Mouse (Mus musculus) midbrain, embryonic 16.5 days (tissue): ENCODE results near the gene Cd80. TPM values are rescaled to one million over a fixed set of nuclear protein-coding genes. Genes with fewer than 3 reads are reported as not detected.

Source experiments
- ATAC-seq: fragments of 200-750 bp; cut with Nextera tagmentation; 2 replicates; pipeline ENCODE4 v1.8.0; 2017; ENCODE audit warnings: moderate TSS enrichment
- H3K27ac ChIP-seq: fragments of 300-500 bp; sonication (generic); 2 replicates; pipeline ENCODE4 v1.5.1; 2014; ENCODE audit warnings: mild to moderate bottlenecking, low read length, mixed read lengths
- H3K27me3 ChIP-seq: fragments of 300-500 bp; sonication (generic); 2 replicates; pipeline ENCODE4 v1.6.1; 2014; ENCODE audit warnings: low read depth, low read length, mixed read lengths; ENCODE audit not compliant: control insufficient read depth, insufficient read depth
- H3K36me3 ChIP-seq: fragments of 300-500 bp; sonication (generic); 2 replicates; pipeline ENCODE4 v1.6.1; 2014; ENCODE audit warnings: mild to moderate bottlenecking, low read length, moderate library complexity, mixed read lengths; ENCODE audit not compliant: control insufficient read depth, insufficient read depth
- H3K4me1 ChIP-seq: fragments of 300-500 bp; sonication (generic); 2 replicates; pipeline ENCODE4 v1.6.1; 2014; ENCODE audit warnings: mild to moderate bottlenecking, low read length, mixed read lengths; ENCODE audit not compliant: control insufficient read depth, insufficient read depth
- H3K4me2 ChIP-seq: fragments of 300-500 bp; sonication (generic); 2 replicates; pipeline ENCODE4 v1.6.1; 2014; ENCODE audit warnings: mild to moderate bottlenecking, low read length, mixed read lengths
- H3K4me3 ChIP-seq: fragments of 300-500 bp; sonication (generic); 2 replicates; pipeline ENCODE4 v1.5.1; 2014; ENCODE audit warnings: low read depth, mild to moderate bottlenecking, low read length, moderate library complexity, mixed read lengths
- H3K9ac ChIP-seq: fragments of 300-500 bp; sonication (generic); 2 replicates; pipeline ENCODE4 v1.6.1; 2014; ENCODE audit warnings: low read depth, low read length, mixed read lengths
- H3K9me3 ChIP-seq: fragments of 300-500 bp; sonication (generic); replicated peaks from 2 replicates; pipeline ENCODE4 v1.6.1; 2014; ENCODE audit warnings: mild to moderate bottlenecking, low read length, mixed read lengths; ENCODE audit not compliant: control insufficient read depth, poor library complexity, severe bottlenecking
- WGBS: fragments of 180-500 bp; shearing (Covaris S2); extraction: QIAGEN DNeasy Blood & Tissue Kit; methylation state at CpG from one replicate; pipeline ENCODE4 v1.1.7; 2014; 5-methylcytosine and 5-hydroxymethylcytosine counted together
- polyA plus RNA-seq: library from polyadenylated mRNA; unstranded; fragments of >200 nt; fragmentation: Nextera tagmentation; extraction: Ambion mirVana; gene quantifications from 2 replicates; pipeline ENCODE4 v1.2.1, GENCODE M21; 2015

Gene Cd80
- polyA plus RNA-seq, 1 experiment from 2014 or later, result 0.46 TPM

GRCm38 (mm10) chr16:38493890-38494289 lies 38.5 kb downstream of the Cd80 start:
- no peak for ATAC-seq
- 85% methylated on average over 10 of the region's 10 CpGs for WGBS

GRCm38 (mm10) chr16:38496604-38497140 lies 41.3 kb downstream of the Cd80 start:
- no peaks in the 10 kb centered on the region for H3K27me3 ChIP-seq
- no peak overlapping the region for H3K9ac ChIP-seq
- ATAC-seq, result peak; percentile 36; the same call in 1 of the 2 replicates
- H3K4me3 ChIP-seq, result no peak overlapping the region
- H3K4me2 ChIP-seq, result no peak overlapping the region
- no peaks in the 10 kb centered on the region for H3K9me3 ChIP-seq
- H3K36me3 ChIP-seq, result peaks cover 11% of the 10 kb centered on the region; the same call in 1 of the 2 replicates
- 78% methylated on average over 7 of the region's 7 CpGs for WGBS
- H3K4me1 ChIP-seq, result no peaks in the 10 kb centered on the region
- no peak overlapping the region for H3K27ac ChIP-seq

More at GRCm38 (mm10) chr16:38493890-38494289, 38.5 kb downstream of the Cd80 start:
- no peak overlapping the region for H3K27ac ChIP-seq
- no peaks in the 10 kb centered on the region for H3K9me3 ChIP-seq
- no peak overlapping the region for H3K9ac ChIP-seq
- H3K27me3 ChIP-seq, result no peaks in the 10 kb centered on the region
- H3K4me2 ChIP-seq, result no peak overlapping the region
- H3K4me1 ChIP-seq, result no peaks in the 10 kb centered on the region
- H3K36me3 ChIP-seq, result peaks cover 9% of the 10 kb centered on the region; the same call in 1 of the 2 replicates
- H3K4me3 ChIP-seq, result no peak overlapping the region

GRCm38 (mm10) chr16:38502469-38502868 lies 47.1 kb downstream of the Cd80 start:
- no peaks in the 10 kb centered on the region for H3K27me3 ChIP-seq
- no peaks in the 10 kb centered on the region for H3K9me3 ChIP-seq
- ATAC-seq, result no peak
- H3K4me2 ChIP-seq, result no peak overlapping the region
- H3K9ac ChIP-seq, result no peak overlapping the region
- H3K27ac ChIP-seq, result no peak overlapping the region
- WGBS, result 93% methylated on average over 10 of the region's 10 CpGs
- peaks cover 16% of the 10 kb centered on the region for H3K36me3 ChIP-seq
- H3K4me3 ChIP-seq, result no peak overlapping the region
- no peaks in the 10 kb centered on the region for H3K4me1 ChIP-seq

- no peak overlapping the region for H3K4me2 ChIP-seq
- H3K9ac ChIP-seq, result no peak overlapping the region
- no peaks in the 10 kb centered on the region for H3K9me3 ChIP-seq
- no peaks in the 10 kb centered on the region for H3K27me3 ChIP-seq
- no peaks in the 10 kb centered on the region for H3K4me1 ChIP-seq
- no peak for ATAC-seq
- H3K36me3 ChIP-seq, result peaks cover 13% of the 10 kb centered on the region
- H3K27ac ChIP-seq, result no peak overlapping the region
- H3K4me3 ChIP-seq, result no peak overlapping the region
- WGBS, result 92% methylated on average over 4 of the region's 4 CpGs
Observed at GRCm38 (mm10) chr16:38503528-38503927, 48.2 kb downstream of the Cd80 start.

GRCm38 (mm10) chr16:38506041-38506634 lies 50.8 kb downstream of the Cd80 start:
- H3K27ac ChIP-seq, result no peak overlapping the region
- peak; percentile 91 for ATAC-seq
- 71% methylated on average over 4 of the region's 4 CpGs for WGBS
- no peaks in the 10 kb centered on the region for H3K9me3 ChIP-seq
- no peak overlapping the region for H3K9ac ChIP-seq
- no peak overlapping the region for H3K4me2 ChIP-seq
- H3K36me3 ChIP-seq, result peaks cover 13% of the 10 kb centered on the region
- H3K4me3 ChIP-seq, result no peak overlapping the region
- H3K4me1 ChIP-seq, result no peaks in the 10 kb centered on the region
- H3K27me3 ChIP-seq, result no peaks in the 10 kb centered on the region

- Histone ChIP-seq H3K9me3 (no peaks in the 10 kb centered on the region), H3K27ac (no peak overlapping the region), H3K27me3 (no peaks in the 10 kb centered on the region), H3K36me3 (peaks cover 18% of the 10 kb centered on the region), H3K4me2 (no peak overlapping the region), H3K4me3 (no peak overlapping the region), H3K9ac (no peak overlapping the region), H3K4me1 (no peaks in the 10 kb centered on the region)
- no peak for ATAC-seq
- WGBS, result 99% methylated on average over 2 of the region's 2 CpGs
Observed at GRCm38 (mm10) chr16:38510846-38511245, 55.5 kb downstream of the Cd80 start.

GRCm38 (mm10) chr16:38519140-38519539 lies 63.8 kb downstream of the Cd80 start:
- no peak overlapping the region for H3K9ac ChIP-seq
- H3K4me1 ChIP-seq, result peaks cover 14% of the 10 kb centered on the region
- WGBS, result 97% methylated on average over 2 of the region's 2 CpGs
- H3K36me3 ChIP-seq, result peaks cover 4% of the 10 kb centered on the region; the same call in 1 of the 2 replicates
- H3K9me3 ChIP-seq, result no peaks in the 10 kb centered on the region
- H3K27ac ChIP-seq, result no peak overlapping the region
- no peak for ATAC-seq
- H3K4me3 ChIP-seq, result no peak overlapping the region
- H3K4me2 ChIP-seq, result no peak overlapping the region
- no peaks in the 10 kb centered on the region for H3K27me3 ChIP-seq

GRCm38 (mm10) chr16:38521211-38521987 lies 66.0 kb downstream of the Cd80 start:
- no peaks in the 10 kb centered on the region for H3K27me3 ChIP-seq
- peak overlapping the region; percentile 70 for H3K4me2 ChIP-seq
- H3K9me3 ChIP-seq, result no peaks in the 10 kb centered on the region
- H3K9ac ChIP-seq, result peak overlapping the region; percentile 18; the same call in 1 of the 2 replicates
- peak overlapping the region; percentile 96 for H3K4me3 ChIP-seq
- no peak for ATAC-seq
- H3K27ac ChIP-seq, result no peak overlapping the region
- 36% methylated on average over 8 of the region's 8 CpGs for WGBS
- H3K4me1 ChIP-seq, result peaks cover 14% of the 10 kb centered on the region
- H3K36me3 ChIP-seq, result peaks cover 13% of the 10 kb centered on the region
